Mouse (Mus musculus): ENCODE data around the gene Fbxl15. TPM values are rescaled to one million over a fixed set of nuclear protein-coding genes. Genes with fewer than 3 reads are reported as not detected.

Fbxl15 gene
- total and polyA plus RNA-seq, 2 experiments, result 6.2 to 15.1 TPM

GRCm38 (mm10) chr19:46318586-46319378 is 9.2 kb upstream of the Fbxl15 start:
- Histone ChIP-seq H3K9ac (ENCODE audit: low read depth, low read length) (no peak overlapping the region), H3K27me3 (ENCODE audit: control insufficient read depth, insufficient read depth, low read length) (peaks cover 44% of the 10 kb centered on the region), H3K27ac (replicated peaks; ENCODE audit: insufficient read depth, low read depth, low read length) (no peak overlapping the region), H3K36me3 (ENCODE audit: control insufficient read depth, insufficient read depth, low read length) (no peaks in the 10 kb centered on the region), H3K4me1 (ENCODE audit: control insufficient read depth, insufficient read depth, low read length) (no peaks in the 10 kb centered on the region), H3K4me3 (ENCODE audit: insufficient read depth, low read depth, low read length) (no peak overlapping the region), H3K79me2 (ENCODE audit: control insufficient read depth, insufficient read depth, low read length) (no peaks in the 10 kb centered on the region)
- no peak for DNase-seq (ENCODE audit: extremely low read depth, low read depth, low spot score)
- 13% methylated on average over 16 of the region's 16 CpGs for WGBS
- no peak for TF ChIP-seq CTCF (IDR thresholded peaks at IDR 0.05; ENCODE audit: low read depth, low read length)
- no peak for TF ChIP-seq POLR2A (IDR thresholded peaks at IDR 0.05; ENCODE audit: extremely low read depth, insufficient read depth, low read length)

- H3K79me2 ChIP-seq (ENCODE audit: control insufficient read depth, insufficient read depth, low read length), result no peaks in the 10 kb centered on the region
- TF ChIP-seq CTCF (IDR thresholded peaks at IDR 0.05; ENCODE audit: low read depth, low read length) (no peak), POLR2A (IDR thresholded peaks at IDR 0.05; ENCODE audit: extremely low read depth, insufficient read depth, low read length) (no peak)
- H3K27me3 ChIP-seq (ENCODE audit: control insufficient read depth, insufficient read depth, low read length), result peaks cover 36% of the 10 kb centered on the region
- 80% methylated on average over 8 of the region's 8 CpGs for WGBS
- no peak overlapping the region for H3K4me3 ChIP-seq (ENCODE audit: insufficient read depth, low read depth, low read length)
- no peak for DNase-seq (ENCODE audit: extremely low read depth, low read depth, low spot score)
- H3K36me3 ChIP-seq (ENCODE audit: control insufficient read depth, insufficient read depth, low read length), result no peaks in the 10 kb centered on the region
- H3K9ac ChIP-seq (ENCODE audit: low read depth, low read length), result no peak overlapping the region
- H3K27ac ChIP-seq (replicated peaks; ENCODE audit: insufficient read depth, low read depth, low read length), result no peak overlapping the region
- no peaks in the 10 kb centered on the region for H3K4me1 ChIP-seq (ENCODE audit: control insufficient read depth, insufficient read depth, low read length)
These were observed 7.8 kb upstream of the Fbxl15 start for GRCm38 (mm10) chr19:46320076-46320785.

- 51% methylated on average over 6 of the region's 6 CpGs for WGBS
- H3K27me3 ChIP-seq (ENCODE audit: control insufficient read depth, insufficient read depth, low read length), result peaks cover 35% of the 10 kb centered on the region
- DNase-seq (ENCODE audit: extremely low read depth, low read depth, low spot score), result no peak
These were observed 6.7 kb upstream of the Fbxl15 start for GRCm38 (mm10) chr19:46321101-46321943.

GRCm38 (mm10) chr19:46322144-46322995 is 5.6 kb upstream of the Fbxl15 start:
- WGBS, result 69% methylated on average over 11 of the region's 11 CpGs
- TF ChIP-seq CTCF (IDR thresholded peaks at IDR 0.05; ENCODE audit: low read depth, low read length) (no peak), POLR2A (IDR thresholded peaks at IDR 0.05; ENCODE audit: extremely low read depth, insufficient read depth, low read length) (no peak)
- H3K79me2 ChIP-seq (ENCODE audit: control insufficient read depth, insufficient read depth, low read length), result no peaks in the 10 kb centered on the region
- H3K27ac ChIP-seq (replicated peaks; ENCODE audit: insufficient read depth, low read depth, low read length), result no peak overlapping the region
- H3K9ac ChIP-seq (ENCODE audit: low read depth, low read length), result no peak overlapping the region
- peaks cover 28% of the 10 kb centered on the region for H3K27me3 ChIP-seq (ENCODE audit: control insufficient read depth, insufficient read depth, low read length)
- DNase-seq (ENCODE audit: extremely low read depth, low read depth, low spot score), result no peak
- H3K4me3 ChIP-seq (ENCODE audit: insufficient read depth, low read depth, low read length), result no peak overlapping the region
- peaks cover under 1% of the 10 kb centered on the region; the same call in 1 of the 2 replicates for H3K4me1 ChIP-seq (ENCODE audit: control insufficient read depth, insufficient read depth, low read length)
- no peaks in the 10 kb centered on the region for H3K36me3 ChIP-seq (ENCODE audit: control insufficient read depth, insufficient read depth, low read length)

More at GRCm38 (mm10) chr19:46321101-46321943, 6.7 kb upstream of the Fbxl15 start:
- Histone ChIP-seq H3K4me1 (ENCODE audit: control insufficient read depth, insufficient read depth, low read length) (no peaks in the 10 kb centered on the region), H3K36me3 (ENCODE audit: control insufficient read depth, insufficient read depth, low read length) (no peaks in the 10 kb centered on the region), H3K9ac (ENCODE audit: low read depth, low read length) (no peak overlapping the region), H3K79me2 (ENCODE audit: control insufficient read depth, insufficient read depth, low read length) (no peaks in the 10 kb centered on the region), H3K4me3 (ENCODE audit: insufficient read depth, low read depth, low read length) (no peak overlapping the region), H3K27ac (replicated peaks; ENCODE audit: insufficient read depth, low read depth, low read length) (no peak overlapping the region)
- TF ChIP-seq CTCF (IDR thresholded peaks at IDR 0.05; ENCODE audit: low read depth, low read length), result no peak
- TF ChIP-seq POLR2A (IDR thresholded peaks at IDR 0.05; ENCODE audit: extremely low read depth, insufficient read depth, low read length), result no peak

- WGBS, result 68% methylated on average over 13 of the region's 13 CpGs
- no peak for TF ChIP-seq POLR2A (IDR thresholded peaks at IDR 0.05; ENCODE audit: extremely low read depth, insufficient read depth, low read length)
These were observed 4.9 kb upstream of the Fbxl15 start for GRCm38 (mm10) chr19:46322996-46323572.

More at GRCm38 (mm10) chr19:46322996-46323572, 4.9 kb upstream of the Fbxl15 start:
- Histone ChIP-seq H3K27ac (replicated peaks; ENCODE audit: insufficient read depth, low read depth, low read length) (no peak overlapping the region), H3K79me2 (ENCODE audit: control insufficient read depth, insufficient read depth, low read length) (no peaks in the 10 kb centered on the region), H3K4me3 (ENCODE audit: insufficient read depth, low read depth, low read length) (no peak overlapping the region), H3K4me1 (ENCODE audit: control insufficient read depth, insufficient read depth, low read length) (peaks cover 6% of the 10 kb centered on the region), H3K27me3 (ENCODE audit: control insufficient read depth, insufficient read depth, low read length) (peaks cover 23% of the 10 kb centered on the region), H3K36me3 (ENCODE audit: control insufficient read depth, insufficient read depth, low read length) (no peaks in the 10 kb centered on the region), H3K9ac (ENCODE audit: low read depth, low read length) (no peak overlapping the region)
- no peak for DNase-seq (ENCODE audit: extremely low read depth, low read depth, low spot score)

All from liver, adult 2 months (tissue).